Mouse (Mus musculus) midbrain, embryonic 12.5 days (tissue): ENCODE data around the gene Ube2o. TPM values are rescaled to one million over a fixed set of nuclear protein-coding genes. Genes with fewer than 3 reads are reported as not detected.

Source experiments
- ATAC-seq: fragments of 200-750 bp; cut with Nextera tagmentation; 2 replicates; pipeline ENCODE4 v1.8.0; 2017; ENCODE audit warnings: low read depth, moderate TSS enrichment, moderate library complexity; ENCODE audit not compliant: low FRiP score
- H3K27ac ChIP-seq: fragments of 300-500 bp; sonication (generic); replicated peaks from 2 replicates; pipeline ENCODE4 v1.5.1; 2016; ENCODE audit warnings: mild to moderate bottlenecking
- H3K27me3 ChIP-seq: fragments of 300-500 bp; sonication (generic); 2 replicates; pipeline ENCODE4 v1.6.1; 2016; ENCODE audit warnings: mild to moderate bottlenecking
- H3K36me3 ChIP-seq: fragments of 300-500 bp; sonication (generic); 2 replicates; pipeline ENCODE4 v1.6.1; 2016
- H3K4me1 ChIP-seq: fragments of 300-500 bp; sonication (generic); 2 replicates; pipeline ENCODE4 v1.6.1; 2016
- H3K4me2 ChIP-seq: fragments of 300-500 bp; sonication (generic); replicated peaks from 2 replicates; pipeline ENCODE4 v1.6.1; 2016; ENCODE audit warnings: mild to moderate bottlenecking, moderate library complexity
- H3K4me3 ChIP-seq: fragments of 300-500 bp; sonication (generic); 2 replicates; pipeline ENCODE4 v1.5.1; 2016; ENCODE audit warnings: mild to moderate bottlenecking
- H3K9ac ChIP-seq: fragments of 300-500 bp; sonication (generic); replicated peaks from 2 replicates; pipeline ENCODE4 v1.6.1; 2016; ENCODE audit warnings: mild to moderate bottlenecking, moderate library complexity
- H3K9me3 ChIP-seq: fragments of 300-500 bp; sonication (generic); 2 replicates; pipeline ENCODE4 v1.6.1; 2016; ENCODE audit warnings: mild to moderate bottlenecking
- WGBS: fragments of 180-500 bp; shearing (Covaris S2); methylation state at CpG from one replicate; pipeline ENCODE4 v1.1.7; 2016; 5-methylcytosine and 5-hydroxymethylcytosine counted together
- polyA plus RNA-seq: library from polyadenylated mRNA; unstranded; fragments of >200 nt; fragmentation: Nextera tagmentation; extraction: Ambion mirVana; gene quantifications from 2 replicates; pipeline ENCODE4 v1.2.1, GENCODE M21; 2016

The Ube2o gene
- polyA plus RNA-seq: 17.9 and 19.0 TPM in 2 replicates

GRCm38 (mm10) chr11:116581376-116581814 is at the start of gene Ube2o:
Ube2o (minus strand) TSS chr11:116581447.
- peak within 1 kb of the TSS; percentile 97 for H3K9ac ChIP-seq
- no peaks in the 10 kb centered on the region for H3K9me3 ChIP-seq
- H3K27me3 ChIP-seq: no peaks in the 10 kb centered on the region
- H3K4me2 ChIP-seq: peak within 1 kb of the TSS; percentile 77
- peak within 1 kb of the TSS; percentile 91 for H3K27ac ChIP-seq
- ATAC-seq: peak; percentile 83
- WGBS: 1% methylated on average over 32 of the region's 51 CpGs
- H3K4me1 ChIP-seq: peaks cover 26% of the 10 kb centered on the region
- peak within 1 kb of the TSS; percentile 98 for H3K4me3 ChIP-seq
- no peaks in the 10 kb centered on the region for H3K36me3 ChIP-seq

DNA sequence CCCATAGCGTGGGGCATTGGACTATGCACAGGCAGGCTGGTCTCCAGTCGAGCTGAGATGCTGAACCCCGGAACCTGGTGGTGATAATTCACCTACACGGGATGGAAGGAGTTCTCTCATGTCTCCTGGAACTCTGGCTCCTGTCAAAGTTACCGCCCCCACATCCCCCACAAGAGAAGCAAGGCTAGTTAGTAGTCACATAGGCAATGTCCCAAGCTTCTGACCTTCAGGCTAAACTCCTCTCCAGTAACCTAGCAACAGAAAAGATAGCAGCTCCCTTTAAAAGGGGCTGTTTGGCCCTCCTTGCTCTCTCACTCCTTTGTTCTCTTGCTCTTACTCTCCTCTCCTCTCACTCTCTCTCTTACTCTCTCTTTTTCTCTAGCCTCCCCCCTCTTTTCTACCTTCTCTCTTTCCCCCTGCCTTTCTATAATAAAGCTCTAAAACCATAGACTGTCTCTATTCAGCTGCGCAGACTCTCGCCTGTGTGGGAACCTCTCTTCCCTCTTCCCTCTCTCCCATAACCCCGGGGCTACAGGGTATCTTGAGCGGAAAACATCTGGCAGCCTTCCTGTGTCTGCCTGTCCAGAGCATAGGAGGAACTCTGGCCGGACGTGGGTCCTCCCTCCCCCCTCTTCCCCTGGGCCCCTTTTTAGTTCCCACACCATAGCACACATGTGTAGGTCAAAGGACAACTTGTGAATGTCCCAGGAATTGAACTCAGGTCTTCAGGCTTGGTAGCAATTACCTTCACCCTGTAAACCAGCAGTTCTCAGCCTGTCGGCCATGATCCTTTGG is 49.1 kb upstream of the Ube2o start:
- 58% methylated on average over 12 of the region's 12 CpGs for WGBS
- ATAC-seq: no peak
- Histone ChIP-seq H3K9me3 (no peaks in the 10 kb centered on the region), H3K4me2 (no peak overlapping the region), H3K27me3 (peaks cover 9% of the 10 kb centered on the region), H3K4me1 (no peaks in the 10 kb centered on the region), H3K36me3 (no peaks in the 10 kb centered on the region), H3K4me3 (no peak overlapping the region), H3K27ac (no peak overlapping the region), H3K9ac (no peak overlapping the region)

DNA sequence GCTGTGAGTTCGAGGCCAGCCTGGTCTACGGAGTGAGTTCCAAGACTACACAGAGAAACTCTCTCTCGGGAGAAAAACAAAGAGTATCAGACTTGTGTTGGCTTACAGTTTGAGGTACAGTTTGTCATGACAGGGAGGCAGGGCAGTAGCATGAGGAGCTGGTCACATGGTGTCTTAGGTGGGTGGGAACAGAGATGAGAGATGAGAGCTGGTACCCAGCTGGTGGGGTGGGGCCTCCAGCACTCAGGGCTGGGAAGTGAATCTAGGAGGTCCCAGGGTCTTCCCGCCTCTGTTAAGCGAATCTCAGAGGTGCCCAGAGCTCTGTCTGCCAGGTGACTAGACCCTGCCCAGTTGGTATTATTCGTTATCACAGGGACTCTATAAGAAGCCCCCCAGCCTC is 48.2 kb upstream of the Ube2o start:
- H3K9me3 ChIP-seq: no peaks in the 10 kb centered on the region
- H3K9ac ChIP-seq: no peak overlapping the region
- peaks cover 18% of the 10 kb centered on the region for H3K27me3 ChIP-seq
- no peaks in the 10 kb centered on the region for H3K36me3 ChIP-seq
- WGBS: 85% methylated on average over 6 of the region's 6 CpGs
- no peak overlapping the region for H3K27ac ChIP-seq
- ATAC-seq: no peak
- peaks cover under 1% of the 10 kb centered on the region; the same call in 1 of the 2 replicates for H3K4me1 ChIP-seq
- no peak overlapping the region for H3K4me3 ChIP-seq
- H3K4me2 ChIP-seq: no peak overlapping the region

GRCm38 (mm10) chr11:116628712-116629111 is 47.5 kb upstream of the Ube2o start:
- no peak overlapping the region for H3K27ac ChIP-seq
- peak; percentile 63; the same call in 1 of the 2 replicates for ATAC-seq
- 61% methylated on average over 9 of the region's 9 CpGs for WGBS

DNA sequence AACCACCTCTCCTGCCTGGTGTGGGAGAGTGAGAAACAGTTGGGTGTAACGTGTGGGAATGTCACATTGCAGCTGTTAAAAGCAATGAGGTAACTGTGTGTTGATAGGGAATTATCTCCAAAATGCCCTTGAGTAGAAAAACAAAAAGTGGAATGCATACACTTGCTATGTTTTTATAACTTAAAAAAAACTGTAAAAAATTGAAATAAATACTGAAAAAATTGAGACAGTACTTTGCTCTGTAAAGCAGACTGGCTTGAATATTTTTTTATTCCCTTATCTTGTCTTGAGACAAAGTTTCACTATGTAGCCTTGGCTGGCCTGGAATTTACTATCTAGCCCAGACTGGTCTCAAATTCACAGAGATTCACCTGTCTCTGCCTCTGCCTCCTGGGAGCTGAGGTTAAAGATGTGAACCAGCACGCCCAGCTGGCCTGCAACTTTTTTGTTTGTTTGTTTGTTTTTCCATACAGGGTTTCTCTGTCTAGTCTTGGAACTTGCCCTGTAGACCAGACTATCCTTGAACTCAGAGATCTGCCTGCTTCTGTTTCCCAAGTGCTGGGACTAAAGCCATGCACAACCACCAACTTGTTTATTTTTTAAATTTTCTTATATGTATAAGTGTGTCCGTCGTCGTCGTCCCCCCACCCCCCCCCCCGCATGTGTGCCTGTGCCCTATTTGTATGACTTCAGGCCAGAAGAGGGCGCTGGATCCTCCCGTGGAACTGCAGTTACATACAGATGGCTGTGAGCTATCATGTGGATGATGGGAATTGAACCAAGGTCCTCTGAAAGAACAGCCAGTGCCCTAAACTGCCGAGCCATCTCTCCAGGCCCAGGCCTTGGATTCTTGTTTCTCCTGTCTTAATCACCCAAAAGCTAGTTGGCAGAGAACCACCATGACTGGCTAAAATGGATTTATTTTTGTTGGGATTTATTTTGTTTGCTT is 46.1 kb upstream of the Ube2o start:
- WGBS: 36% methylated on average over 10 of the region's 10 CpGs

More at GRCm38 (mm10) chr11:116628712-116629111, 47.5 kb upstream of the Ube2o start:
- no peak overlapping the region for H3K9ac ChIP-seq
- peaks cover 8% of the 10 kb centered on the region for H3K4me1 ChIP-seq
- no peaks in the 10 kb centered on the region for H3K36me3 ChIP-seq
- peaks cover 26% of the 10 kb centered on the region for H3K27me3 ChIP-seq
- H3K4me3 ChIP-seq: no peak overlapping the region
- H3K4me2 ChIP-seq: no peak overlapping the region
- H3K9me3 ChIP-seq: no peaks in the 10 kb centered on the region

GRCm38 (mm10) chr11:116626299-116627071 is 45.2 kb upstream of the Ube2o start, which contains the start of gene Rhbdf2:
Rhbdf2 (minus strand) TSS chr11:116627019.
- no peaks in the 10 kb centered on the region for H3K36me3 ChIP-seq
- H3K9me3 ChIP-seq: no peaks in the 10 kb centered on the region
- H3K9ac ChIP-seq: no peak within 1 kb of the TSS
- H3K4me2 ChIP-seq: no peak within 1 kb of the TSS
- no peak within 1 kb of the TSS for H3K27ac ChIP-seq
- 74% methylated on average over 10 of the region's 10 CpGs for WGBS
- peaks cover 48% of the 10 kb centered on the region for H3K27me3 ChIP-seq
- peaks cover 13% of the 10 kb centered on the region for H3K4me1 ChIP-seq
- no peak for ATAC-seq
- H3K4me3 ChIP-seq: no peak within 1 kb of the TSS

More for the DNA sequence above, 46.1 kb upstream of the Ube2o start:
- H3K9me3 ChIP-seq: no peaks in the 10 kb centered on the region
- H3K36me3 ChIP-seq: no peaks in the 10 kb centered on the region
- H3K4me2 ChIP-seq: no peak overlapping the region
- H3K27ac ChIP-seq: no peak overlapping the region
- H3K4me3 ChIP-seq: no peak overlapping the region
- no peak for ATAC-seq
- peaks cover 39% of the 10 kb centered on the region for H3K27me3 ChIP-seq
- H3K9ac ChIP-seq: no peak overlapping the region
- peaks cover 12% of the 10 kb centered on the region for H3K4me1 ChIP-seq

DNA sequence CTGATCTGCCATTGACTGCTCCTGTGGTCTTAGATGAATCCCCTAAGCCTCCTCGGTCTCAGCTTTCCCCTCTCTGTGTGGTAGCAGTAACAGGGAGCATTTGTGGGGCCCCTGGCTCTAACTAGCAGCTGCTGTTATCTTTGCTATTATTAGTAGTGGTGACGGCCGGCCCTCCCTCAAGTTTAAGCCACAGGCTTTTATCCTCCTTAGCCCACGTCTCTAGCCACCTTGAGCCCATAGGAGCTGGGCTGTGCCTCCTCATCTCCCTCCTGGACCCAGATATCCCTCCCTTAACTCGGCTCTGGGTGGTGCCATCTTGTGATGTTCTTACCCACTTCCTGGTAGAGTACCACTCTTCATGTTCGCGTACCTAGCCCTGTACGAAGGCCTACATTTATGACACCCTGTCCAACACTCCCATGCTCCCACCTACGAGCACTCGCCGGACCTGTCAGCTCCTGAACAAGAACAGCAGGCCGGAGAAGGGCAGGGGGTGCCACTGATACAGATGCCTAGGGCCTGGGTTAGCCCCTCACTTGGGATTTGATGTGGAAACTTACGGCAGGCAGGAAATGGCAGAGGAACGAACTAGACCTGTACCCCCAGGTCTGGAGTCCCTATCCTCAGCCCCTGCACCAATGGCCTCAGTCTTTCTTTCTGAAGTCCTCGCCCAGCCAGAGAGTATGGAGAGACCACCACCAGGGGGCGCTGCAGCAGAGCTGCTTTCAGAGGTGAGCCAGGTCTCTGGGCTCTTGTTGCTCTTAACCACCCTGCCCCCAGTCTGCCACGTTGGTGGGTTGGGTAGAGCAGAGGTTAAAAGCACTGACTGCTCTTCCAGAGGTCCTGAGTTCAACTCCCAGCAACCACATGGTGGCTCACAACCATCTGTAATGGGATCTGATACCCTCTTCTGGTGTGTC is 44.1 kb upstream of the Ube2o start:
- WGBS: 77% methylated on average over 17 of the region's 17 CpGs
- Histone ChIP-seq H3K4me3 (no peak overlapping the region), H3K4me1 (peaks cover 21% of the 10 kb centered on the region), H3K4me2 (no peak overlapping the region), H3K9me3 (no peaks in the 10 kb centered on the region), H3K27me3 (peaks cover 54% of the 10 kb centered on the region), H3K27ac (no peak overlapping the region), H3K36me3 (no peaks in the 10 kb centered on the region), H3K9ac (no peak overlapping the region)
- no peak for ATAC-seq

- no peaks in the 10 kb centered on the region for H3K9me3 ChIP-seq
- H3K9ac ChIP-seq: peak overlapping the region; percentile 57
- H3K4me1 ChIP-seq: peaks cover 25% of the 10 kb centered on the region
- peak overlapping the region; percentile 78 for H3K4me2 ChIP-seq
- H3K4me3 ChIP-seq: peak overlapping the region; percentile 54
- 11% methylated on average over 42 of the region's 42 CpGs for WGBS
- H3K27ac ChIP-seq: no peak overlapping the region
- no peaks in the 10 kb centered on the region for H3K36me3 ChIP-seq
- ATAC-seq: no peak
- H3K27me3 ChIP-seq: peaks cover 51% of the 10 kb centered on the region
Observed at GRCm38 (mm10) chr11:116624131-116624832, 43.0 kb upstream of the Ube2o start.

GRCm38 (mm10) chr11:116623281-116624124 is 42.3 kb upstream of the Ube2o start:
- ATAC-seq: no peak
- Histone ChIP-seq H3K9ac (peak overlapping the region; percentile 57), H3K4me2 (peak overlapping the region; percentile 78), H3K9me3 (no peaks in the 10 kb centered on the region), H3K27me3 (peaks cover 50% of the 10 kb centered on the region), H3K27ac (no peak overlapping the region), H3K36me3 (no peaks in the 10 kb centered on the region), H3K4me3 (peak overlapping the region; percentile 54), H3K4me1 (peaks cover 25% of the 10 kb centered on the region)
- 5% methylated on average over 40 of the region's 40 CpGs for WGBS
